Mouse (Mus musculus) neural tube, embryonic 15.5 days (tissue): ENCODE measurements around the gene Crygb. TPM values are rescaled to one million over a fixed set of nuclear protein-coding genes. Genes with fewer than 3 reads are reported as not detected.

Experiments used
- ATAC-seq: fragments of 200-750 bp; cut with Nextera tagmentation; 2 replicates; pipeline ENCODE4 v1.8.0; 2017; ENCODE audit warnings: mild to moderate bottlenecking, moderate TSS enrichment, moderate library complexity; ENCODE audit not compliant: low FRiP score
- H3K27ac ChIP-seq: fragments of 300-500 bp; sonication (generic); replicated peaks from 2 replicates; pipeline ENCODE4 v1.5.1; 2015; ENCODE audit warnings: mild to moderate bottlenecking, inconsistent platforms
- H3K27me3 ChIP-seq: fragments of 300-500 bp; sonication (generic); replicated peaks from 2 replicates; pipeline ENCODE4 v1.6.1; 2015; ENCODE audit warnings: inconsistent platforms
- H3K36me3 ChIP-seq: fragments of 300-500 bp; sonication (generic); 2 replicates; pipeline ENCODE4 v1.6.1; 2015; ENCODE audit warnings: inconsistent platforms
- H3K4me1 ChIP-seq: fragments of 300-500 bp; sonication (generic); 2 replicates; pipeline ENCODE4 v1.6.1; 2015; ENCODE audit warnings: inconsistent platforms
- H3K4me2 ChIP-seq: fragments of 300-500 bp; sonication (generic); 2 replicates; pipeline ENCODE4 v1.6.1; 2015; ENCODE audit warnings: inconsistent platforms, mild to moderate bottlenecking, moderate library complexity
- H3K4me3 ChIP-seq: fragments of 300-500 bp; sonication (generic); replicated peaks from 2 replicates; pipeline ENCODE4 v1.5.1; 2015; ENCODE audit warnings: mild to moderate bottlenecking, inconsistent platforms
- H3K9ac ChIP-seq: fragments of 300-500 bp; sonication (generic); replicated peaks from 2 replicates; pipeline ENCODE4 v1.6.1; 2015; ENCODE audit warnings: mild to moderate bottlenecking, inconsistent platforms
- H3K9me3 ChIP-seq: fragments of 300-500 bp; sonication (generic); replicated peaks from 2 replicates; pipeline ENCODE4 v1.6.1; 2016; ENCODE audit warnings: inconsistent platforms
- WGBS: fragments of 180-500 bp; shearing (Covaris S2); methylation state at CpG from one replicate; pipeline ENCODE4 v1.1.7; 2015; ENCODE audit warnings: mixed read lengths; 5-methylcytosine and 5-hydroxymethylcytosine counted together
- polyA plus RNA-seq: library from polyadenylated mRNA; unstranded; fragments of >200 nt; fragmentation: Nextera tagmentation; extraction: Ambion mirVana; gene quantifications from 2 replicates; pipeline ENCODE4 v1.2.1, GENCODE M21; 2015

Crygb gene
- polyA plus RNA-seq, 1 experiment from 2014 or later: 0.69 TPM

DNA sequence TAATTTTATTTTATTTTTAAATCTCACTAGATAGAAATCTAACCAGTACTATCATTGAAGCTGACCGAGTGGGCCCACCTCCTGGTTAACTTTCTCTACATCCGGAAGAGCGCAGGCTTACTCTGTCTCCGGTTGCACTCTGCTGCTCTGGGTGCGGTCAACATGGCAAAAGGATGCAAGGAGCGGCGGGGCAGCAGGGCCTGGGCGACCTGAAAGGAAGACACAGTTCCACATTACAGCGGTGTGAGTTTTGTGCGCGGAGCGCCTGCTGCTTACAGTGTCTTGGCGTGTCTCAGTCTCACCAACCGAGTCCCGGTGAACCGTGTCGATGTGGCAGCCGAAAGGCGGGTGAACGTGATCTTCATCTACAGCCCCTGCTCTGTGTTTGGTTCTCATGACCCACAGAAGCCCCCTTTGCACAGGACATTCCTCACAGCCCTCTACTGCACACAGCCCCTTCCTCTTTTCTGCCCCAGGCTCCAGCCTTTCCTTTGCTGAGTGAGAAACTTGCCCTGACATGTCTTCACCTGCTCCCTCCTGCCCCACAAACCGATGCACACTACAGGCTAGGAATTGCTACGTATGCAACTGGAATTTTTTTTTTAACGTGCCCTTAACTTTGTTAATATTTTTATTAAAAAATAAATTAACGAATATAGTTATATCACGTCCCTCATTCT is 27.8 kb upstream of the Crygb start:
- H3K27me3 ChIP-seq: no peaks in the 10 kb centered on the region
- H3K9ac ChIP-seq: no peak overlapping the region
- no peaks in the 10 kb centered on the region for H3K9me3 ChIP-seq
- no peak for ATAC-seq
- WGBS: 80% methylated on average over 25 of the region's 25 CpGs
- no peak overlapping the region for H3K27ac ChIP-seq
- H3K4me1 ChIP-seq: peaks cover 8% of the 10 kb centered on the region
- no peak overlapping the region for H3K4me3 ChIP-seq
- H3K36me3 ChIP-seq: no peaks in the 10 kb centered on the region
- H3K4me2 ChIP-seq: no peak overlapping the region

DNA sequence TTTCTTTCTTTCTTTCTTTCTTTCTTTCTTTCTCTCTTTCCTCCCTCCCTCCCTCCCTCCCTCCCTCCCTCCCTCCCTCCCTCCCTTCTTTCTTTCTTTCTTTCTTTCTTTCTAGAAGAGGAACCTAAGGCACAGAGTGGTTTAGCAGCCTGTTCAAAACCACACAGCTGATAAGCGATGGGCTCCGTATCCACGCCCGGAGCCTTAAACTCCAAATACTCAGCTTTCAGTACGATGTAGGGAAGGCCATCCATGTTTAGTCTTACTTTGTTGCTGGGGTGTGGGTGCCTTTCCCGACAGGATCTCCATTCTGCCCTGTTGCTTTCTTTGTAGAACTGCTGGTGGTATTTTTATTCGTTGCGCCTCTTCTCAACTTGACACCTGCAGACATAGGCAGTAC is 27.1 kb upstream of the Crygb start:
- WGBS: 92% methylated on average over 8 of the region's 8 CpGs
- ATAC-seq: no peak
- no peak overlapping the region for H3K9ac ChIP-seq
- H3K36me3 ChIP-seq: no peaks in the 10 kb centered on the region
- no peak overlapping the region for H3K27ac ChIP-seq
- no peaks in the 10 kb centered on the region for H3K27me3 ChIP-seq
- no peaks in the 10 kb centered on the region for H3K9me3 ChIP-seq
- H3K4me1 ChIP-seq: peaks cover 8% of the 10 kb centered on the region
- no peak overlapping the region for H3K4me3 ChIP-seq
- no peak overlapping the region for H3K4me2 ChIP-seq

DNA sequence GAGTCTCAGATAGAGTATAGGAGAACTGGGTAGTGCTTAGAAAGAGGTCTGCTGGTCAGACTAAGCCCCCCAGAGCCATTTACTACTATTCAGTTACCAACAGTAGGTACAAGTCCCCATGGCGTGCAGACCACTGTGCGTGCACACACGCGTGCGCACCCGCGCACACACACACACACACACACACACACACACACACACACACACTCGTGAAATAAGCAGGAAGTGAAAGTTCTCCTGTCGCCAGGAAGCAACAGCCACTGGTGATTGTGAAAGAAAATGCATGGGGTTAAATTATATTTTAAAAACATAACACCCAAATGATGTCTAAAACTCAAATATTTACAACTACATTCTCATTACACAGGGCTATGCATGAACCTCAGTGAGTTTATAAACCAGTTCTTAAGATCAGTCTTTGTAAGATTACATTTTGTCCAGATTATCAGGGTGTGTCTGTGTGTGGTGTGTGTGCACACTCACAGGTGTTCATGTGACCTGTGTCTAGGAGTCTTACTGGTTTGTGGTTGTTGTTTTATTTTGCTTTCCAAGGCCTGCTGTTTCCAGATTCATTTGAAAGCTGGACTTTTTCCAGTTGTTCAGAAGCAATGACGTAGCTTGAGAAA is 25.7 kb upstream of the Crygb start:
- Histone ChIP-seq H3K9ac (no peak overlapping the region), H3K27me3 (no peaks in the 10 kb centered on the region), H3K4me2 (no peak overlapping the region), H3K9me3 (no peaks in the 10 kb centered on the region), H3K4me3 (no peak overlapping the region), H3K27ac (no peak overlapping the region), H3K36me3 (no peaks in the 10 kb centered on the region), H3K4me1 (peaks cover 4% of the 10 kb centered on the region)
- no peak for ATAC-seq
- WGBS: 88% methylated on average over 10 of the region's 10 CpGs

DNA sequence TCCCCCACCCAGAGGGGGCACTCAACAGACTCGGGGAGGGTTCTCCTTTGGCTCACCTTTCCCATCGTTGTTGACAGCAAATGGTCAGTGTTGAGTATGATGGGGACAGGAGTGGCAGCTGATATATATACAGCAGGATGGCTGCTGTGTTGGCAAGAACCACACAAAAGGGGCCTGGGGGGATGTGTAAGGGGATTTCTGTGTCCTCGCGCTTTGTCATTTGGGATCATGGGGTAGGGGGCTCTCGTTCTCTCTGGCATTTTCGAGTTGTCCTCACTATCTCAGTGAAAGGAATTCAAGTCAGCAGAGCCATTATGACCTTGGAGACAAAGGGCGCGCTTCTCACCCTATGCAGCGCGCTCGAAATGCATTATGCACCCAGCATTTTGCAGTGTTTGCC is 21.2 kb upstream of the Crygb start, which contains the start of gene Cryga:
Cryga (minus strand) TSS at position 101 of the 400 bp plus-strand sequence.
- no peak for ATAC-seq
- 88% methylated on average over 11 of the region's 11 CpGs for WGBS

DNA sequence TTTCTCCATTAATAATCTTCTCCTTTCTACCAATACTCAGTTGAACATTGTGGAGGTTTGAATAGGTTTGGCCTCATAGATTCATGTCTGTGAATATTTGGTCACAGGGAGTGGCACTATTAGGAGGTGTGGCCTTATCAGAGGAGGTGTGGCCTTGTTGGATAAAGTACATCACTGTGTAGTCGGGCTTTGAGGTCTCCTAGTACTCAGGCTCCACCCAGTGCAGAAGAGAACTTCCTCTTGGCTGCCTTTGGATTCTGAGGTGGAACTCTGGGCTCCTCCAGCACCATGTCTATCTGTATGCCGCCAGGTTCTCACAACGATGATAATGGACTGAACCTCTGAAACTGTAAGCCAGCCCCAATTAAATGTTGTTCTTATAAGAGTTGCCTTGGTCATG is 14.9 kb upstream of the Crygb start:
- no peak overlapping the region for H3K9ac ChIP-seq
- no peaks in the 10 kb centered on the region for H3K4me1 ChIP-seq
- H3K4me3 ChIP-seq: no peak overlapping the region
- H3K36me3 ChIP-seq: no peaks in the 10 kb centered on the region
- no peaks in the 10 kb centered on the region for H3K9me3 ChIP-seq
- ATAC-seq: no peak
- no peak overlapping the region for H3K27ac ChIP-seq
- no peak overlapping the region for H3K4me2 ChIP-seq
- no peaks in the 10 kb centered on the region for H3K27me3 ChIP-seq
- WGBS: 90% methylated on average over 3 of the region's 3 CpGs

More for the DNA sequence above, 21.2 kb upstream of the Crygb start, which contains the start of gene Cryga:
- Histone ChIP-seq H3K36me3 (no peaks in the 10 kb centered on the region), H3K9ac (no peak within 1 kb of the TSS), H3K9me3 (no peaks in the 10 kb centered on the region), H3K27ac (no peak within 1 kb of the TSS), H3K4me2 (no peak within 1 kb of the TSS), H3K4me3 (no peak within 1 kb of the TSS), H3K4me1 (no peaks in the 10 kb centered on the region), H3K27me3 (no peaks in the 10 kb centered on the region)

DNA sequence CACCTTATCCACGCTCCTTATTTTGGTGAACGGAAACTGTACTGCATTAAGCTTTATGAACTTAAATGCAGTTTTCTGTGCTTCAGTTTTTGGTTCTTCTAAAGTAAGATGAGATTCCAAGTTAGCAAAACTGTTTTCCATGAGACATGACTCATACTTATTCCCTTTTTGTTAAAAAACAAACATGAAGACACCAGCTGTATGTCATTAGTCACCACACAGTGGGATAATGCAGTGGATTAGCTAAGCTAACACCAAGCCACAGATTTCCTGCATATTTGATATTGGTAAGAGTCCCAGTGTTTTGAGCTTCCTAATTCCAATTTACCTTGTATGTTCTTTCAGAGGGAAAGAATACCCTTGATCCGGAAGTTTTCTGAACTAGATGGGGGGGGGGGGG is 9.5 kb upstream of the Crygb start:
- no peaks in the 10 kb centered on the region for H3K27me3 ChIP-seq
- ATAC-seq: no peak
- H3K4me1 ChIP-seq: no peaks in the 10 kb centered on the region
- no peak overlapping the region for H3K4me2 ChIP-seq
- H3K4me3 ChIP-seq: no peak overlapping the region
- 94% methylated on average over 3 of the region's 3 CpGs for WGBS
- H3K9me3 ChIP-seq: no peaks in the 10 kb centered on the region
- no peak overlapping the region for H3K9ac ChIP-seq
- H3K27ac ChIP-seq: no peak overlapping the region
- H3K36me3 ChIP-seq: no peaks in the 10 kb centered on the region

DNA sequence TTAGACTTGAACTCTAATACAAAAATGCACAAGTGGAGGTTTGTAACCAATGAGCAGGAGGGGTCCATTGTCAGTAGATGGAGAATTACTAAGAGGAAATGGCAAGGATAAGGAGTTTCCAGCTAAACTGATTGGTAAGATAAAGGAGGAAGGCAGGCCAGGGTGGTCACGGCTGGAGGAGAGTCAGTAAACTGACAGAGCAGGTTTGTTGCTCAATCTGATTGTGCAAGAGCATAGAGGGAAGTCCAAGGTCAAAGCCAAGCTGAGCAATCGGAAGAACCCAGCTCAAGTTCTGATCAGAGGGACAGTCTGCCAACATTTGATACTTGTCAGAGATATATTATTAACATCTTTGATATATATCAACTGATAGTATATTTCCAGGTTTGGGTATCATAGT is 8.3 kb upstream of the Crygb start:
- Histone ChIP-seq H3K36me3 (no peaks in the 10 kb centered on the region), H3K9ac (no peak overlapping the region), H3K4me1 (no peaks in the 10 kb centered on the region), H3K27me3 (no peaks in the 10 kb centered on the region), H3K27ac (no peak overlapping the region), H3K9me3 (no peaks in the 10 kb centered on the region), H3K4me3 (no peak overlapping the region), H3K4me2 (no peak overlapping the region)
- ATAC-seq: no peak
- 87% methylated on average over 2 of the region's 2 CpGs for WGBS

DNA sequence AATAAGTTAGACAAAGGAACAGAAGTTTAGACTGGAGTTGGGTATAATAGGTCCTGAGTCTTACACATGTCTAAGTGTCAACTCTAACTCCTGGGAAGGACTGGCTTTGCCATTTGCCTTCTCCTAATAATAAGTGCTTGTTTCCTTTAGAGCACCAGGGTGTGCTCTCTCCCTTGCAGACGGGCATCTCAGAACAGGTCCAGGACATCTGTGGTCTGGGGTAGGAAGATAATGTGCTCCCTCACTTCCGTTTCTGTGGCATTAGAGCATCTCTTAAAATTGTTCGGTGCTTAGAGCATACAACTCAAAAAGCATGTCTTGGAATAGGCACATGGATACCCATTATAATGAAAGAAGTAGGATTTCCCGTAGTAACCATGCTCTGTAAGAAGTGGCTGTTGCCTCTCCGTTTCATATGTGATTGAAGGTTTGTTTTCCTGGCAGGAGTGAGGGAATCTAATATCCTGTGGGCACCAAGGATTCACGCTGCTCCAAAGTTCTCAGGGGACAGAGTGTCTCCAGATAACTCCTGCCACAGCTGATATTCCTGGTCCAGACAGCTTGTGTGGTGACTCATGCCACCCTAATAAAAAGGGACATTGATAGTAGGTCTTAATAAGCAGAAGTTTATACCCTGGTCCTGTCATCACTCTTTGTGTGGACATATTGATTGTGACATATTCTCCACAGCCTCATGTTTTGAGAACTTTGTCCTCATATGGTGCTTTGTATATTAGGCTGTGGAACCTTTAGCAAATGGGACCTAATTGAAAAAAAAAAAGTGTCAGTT is 6.7 kb upstream of the Crygb start:
- WGBS: 82% methylated on average over 6 of the region's 6 CpGs
- H3K9ac ChIP-seq: no peak overlapping the region
- no peak for ATAC-seq
- H3K4me3 ChIP-seq: no peak overlapping the region
- H3K36me3 ChIP-seq: no peaks in the 10 kb centered on the region
- H3K27ac ChIP-seq: no peak overlapping the region
- H3K4me2 ChIP-seq: no peak overlapping the region
- H3K9me3 ChIP-seq: no peaks in the 10 kb centered on the region
- no peaks in the 10 kb centered on the region for H3K4me1 ChIP-seq
- no peaks in the 10 kb centered on the region for H3K27me3 ChIP-seq

DNA sequence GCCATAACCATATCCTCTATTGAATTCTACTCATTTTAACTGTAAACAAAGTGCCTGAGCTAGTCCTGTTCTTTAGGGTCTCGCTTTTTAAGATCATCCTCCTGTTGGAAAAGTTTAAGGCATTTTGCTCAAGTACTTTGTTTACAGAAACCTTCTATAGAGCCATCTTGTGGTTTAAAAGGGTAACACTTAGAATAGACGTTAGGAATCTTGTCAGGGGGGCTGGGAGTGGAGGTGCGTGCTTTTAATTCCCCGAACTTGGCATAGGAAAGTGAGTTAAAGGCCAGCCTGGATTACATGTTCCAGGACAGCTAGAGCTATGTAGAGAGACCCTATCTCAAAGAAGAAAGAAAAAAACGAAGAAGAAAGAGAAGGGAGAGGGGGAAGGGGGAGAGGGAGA is 6.5 kb downstream of the Crygb start:
- no peak overlapping the region for H3K27ac ChIP-seq
- WGBS: 28% methylated on average over 5 of the region's 5 CpGs
- no peaks in the 10 kb centered on the region for H3K27me3 ChIP-seq
- H3K36me3 ChIP-seq: no peaks in the 10 kb centered on the region
- no peaks in the 10 kb centered on the region for H3K4me1 ChIP-seq
- no peaks in the 10 kb centered on the region for H3K9me3 ChIP-seq
- ATAC-seq: no peak
- no peak overlapping the region for H3K4me2 ChIP-seq
- H3K4me3 ChIP-seq: no peak overlapping the region
- H3K9ac ChIP-seq: no peak overlapping the region

DNA sequence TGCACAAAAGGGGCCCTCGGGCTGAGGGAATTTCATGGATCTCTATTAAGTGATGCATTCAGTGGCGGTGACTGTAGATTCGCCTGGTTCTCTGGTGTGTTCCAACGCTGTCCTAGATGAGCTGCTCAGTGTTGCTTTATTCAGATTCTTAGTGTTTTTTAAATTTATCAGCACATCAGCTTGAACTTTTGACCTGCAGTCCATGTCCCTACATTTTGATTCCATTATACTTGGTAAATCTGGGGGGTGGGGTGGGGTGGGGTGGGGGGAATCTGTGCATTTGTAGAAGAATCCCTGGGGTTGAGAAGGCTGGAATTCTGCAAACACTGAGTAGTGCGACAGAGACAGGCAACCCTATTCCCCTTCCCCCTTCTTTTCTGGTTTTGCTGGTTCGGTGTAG is 8.5 kb downstream of the Crygb start, which contains the start of gene Crygc:
Crygc (minus strand) TSS at position 101 of the 400 bp plus-strand sequence.
- Histone ChIP-seq H3K9ac (no peak within 1 kb of the TSS), H3K4me1 (no peaks in the 10 kb centered on the region), H3K36me3 (no peaks in the 10 kb centered on the region), H3K27ac (no peak within 1 kb of the TSS), H3K4me2 (no peak within 1 kb of the TSS), H3K9me3 (no peaks in the 10 kb centered on the region), H3K4me3 (no peak within 1 kb of the TSS), H3K27me3 (no peaks in the 10 kb centered on the region)
- WGBS: 67% methylated on average over 6 of the region's 6 CpGs
- ATAC-seq: no peak

DNA sequence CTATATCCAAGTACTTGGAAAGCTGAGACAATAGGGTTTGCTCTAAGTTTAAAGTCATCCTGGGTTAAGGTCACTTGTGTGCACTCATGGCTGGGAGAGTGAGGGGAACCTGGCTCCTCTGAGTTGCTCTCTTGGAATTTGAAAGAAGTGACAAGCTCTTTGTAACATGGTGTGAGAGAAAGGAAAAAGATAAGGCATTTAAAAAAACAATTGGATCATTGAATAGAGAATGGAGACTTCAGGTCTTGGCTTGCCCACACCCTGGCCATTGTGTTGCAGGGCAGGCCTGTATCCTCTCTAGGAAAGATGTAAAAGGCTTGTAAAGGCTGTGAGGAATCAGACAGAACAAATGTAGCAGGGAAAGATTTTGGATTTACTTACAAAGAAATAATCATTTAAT is 14.2 kb downstream of the Crygb start:
- ATAC-seq: no peak
- no peak overlapping the region for H3K27ac ChIP-seq
- no peak overlapping the region for H3K9ac ChIP-seq
- H3K9me3 ChIP-seq: no peaks in the 10 kb centered on the region
- no peaks in the 10 kb centered on the region for H3K36me3 ChIP-seq
- H3K4me2 ChIP-seq: no peak overlapping the region
- H3K27me3 ChIP-seq: no peaks in the 10 kb centered on the region
- no peaks in the 10 kb centered on the region for H3K4me1 ChIP-seq
- no peak overlapping the region for H3K4me3 ChIP-seq

DNA sequence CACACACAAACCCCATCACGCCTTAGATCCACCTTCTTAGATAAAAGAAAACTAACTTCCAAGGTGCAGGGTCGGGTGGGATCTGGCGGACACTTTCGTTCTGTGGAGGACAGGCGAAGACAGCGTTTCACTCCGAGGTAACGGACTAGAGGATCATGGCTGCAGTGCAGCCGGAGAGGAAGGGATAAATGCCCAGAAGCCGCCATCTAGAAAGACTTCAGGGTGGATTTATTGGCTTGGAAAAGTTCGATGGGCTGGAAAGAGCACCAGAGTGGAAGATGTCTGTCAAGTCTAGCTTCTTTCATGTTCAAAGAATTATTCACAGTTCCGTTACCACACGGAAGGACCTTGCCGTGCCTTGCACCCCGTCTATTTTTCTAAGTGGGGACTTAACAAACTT is 17.9 kb downstream of the Crygb start:
- Histone ChIP-seq H3K4me2 (no peak overlapping the region), H3K9me3 (no peaks in the 10 kb centered on the region)
- no peak for ATAC-seq

More for the DNA sequence above, 17.9 kb downstream of the Crygb start:
- Histone ChIP-seq H3K27ac (no peak overlapping the region), H3K27me3 (no peaks in the 10 kb centered on the region), H3K4me1 (no peaks in the 10 kb centered on the region), H3K4me3 (no peak overlapping the region), H3K9ac (no peak overlapping the region), H3K36me3 (no peaks in the 10 kb centered on the region)
- 71% methylated on average over 15 of the region's 15 CpGs for WGBS
